Mouse (Mus musculus) forebrain, embryonic 15.5 days (tissue): Measurements from ENCODE around the gene Fchsd2. TPM values are rescaled to one million over a fixed set of nuclear protein-coding genes. Genes with fewer than 3 reads are reported as not detected.

Experiments
- ATAC-seq: fragments of 200-750 bp; cut with Nextera tagmentation; replicated peaks from 2 replicates; pipeline ENCODE4 v1.8.0; 2017; ENCODE audit warnings: mild to moderate bottlenecking, moderate TSS enrichment, moderate library complexity
- H3K27ac ChIP-seq: fragments of 300-500 bp; sonication (generic); replicated peaks from 2 replicates; pipeline ENCODE4 v1.5.1; 2015; ENCODE audit warnings: mild to moderate bottlenecking, inconsistent platforms
- H3K27me3 ChIP-seq: fragments of 300-500 bp; sonication (generic); 2 replicates; pipeline ENCODE4 v1.6.1; 2015; ENCODE audit warnings: inconsistent platforms
- H3K36me3 ChIP-seq: fragments of 300-500 bp; sonication (generic); 2 replicates; pipeline ENCODE4 v1.6.1; 2015; ENCODE audit warnings: mild to moderate bottlenecking, inconsistent platforms
- H3K4me1 ChIP-seq: fragments of 300-500 bp; sonication (generic); 2 replicates; pipeline ENCODE4 v1.6.1; 2015; ENCODE audit warnings: inconsistent platforms
- H3K4me2 ChIP-seq: fragments of 300-500 bp; sonication (generic); replicated peaks from 2 replicates; pipeline ENCODE4 v1.6.1; 2015; ENCODE audit warnings: mild to moderate bottlenecking, inconsistent platforms
- H3K4me3 ChIP-seq: fragments of 300-500 bp; sonication (generic); 2 replicates; pipeline ENCODE4 v1.5.1; 2015; ENCODE audit warnings: mild to moderate bottlenecking, inconsistent platforms
- H3K9ac ChIP-seq: fragments of 300-500 bp; sonication (generic); replicated peaks from 2 replicates; pipeline ENCODE4 v1.6.1; 2015; ENCODE audit warnings: mild to moderate bottlenecking, inconsistent platforms
- H3K9me3 ChIP-seq: fragments of 300-500 bp; sonication (generic); 2 replicates; pipeline ENCODE4 v1.6.1; 2016; ENCODE audit warnings: inconsistent platforms
- WGBS: fragments of 180-500 bp; shearing (Covaris S2); methylation state at CpG from one replicate; pipeline ENCODE4 v1.1.7; 2015; ENCODE audit warnings: mixed read lengths; 5-methylcytosine and 5-hydroxymethylcytosine counted together
- polyA plus RNA-seq: library from polyadenylated mRNA; unstranded; fragments of >200 nt; fragmentation: Nextera tagmentation; extraction: Ambion mirVana; gene quantifications from 2 replicates; pipeline ENCODE4 v1.2.1, GENCODE M21; 2015

The Fchsd2 gene
- polyA plus RNA-seq, 1 experiment from 2014 or later: 45.2 TPM

DNA sequence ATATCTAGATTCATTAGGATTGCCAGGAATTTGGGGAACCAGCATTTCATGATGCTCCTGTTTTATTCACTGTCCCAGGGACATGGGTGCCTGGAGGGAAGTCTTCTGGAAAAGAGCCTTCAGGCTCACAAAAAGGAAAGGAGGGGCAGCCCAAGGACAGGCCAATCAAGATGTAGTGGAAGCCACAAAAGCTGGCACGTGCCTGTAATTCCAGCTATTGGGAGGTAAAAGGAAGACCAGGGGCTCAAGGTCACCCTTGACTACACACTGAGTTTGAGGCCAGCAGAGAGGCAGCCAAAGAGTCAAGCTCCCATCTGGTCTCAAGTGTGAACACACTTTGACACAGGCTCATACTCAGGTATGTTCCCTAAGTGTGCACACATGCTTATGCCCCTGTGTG lies 202.8 kb downstream of the Fchsd2 start:
- 67% methylated on average over 1 of the region's 1 CpGs for WGBS
- H3K27ac ChIP-seq: no peak overlapping the region

DNA sequence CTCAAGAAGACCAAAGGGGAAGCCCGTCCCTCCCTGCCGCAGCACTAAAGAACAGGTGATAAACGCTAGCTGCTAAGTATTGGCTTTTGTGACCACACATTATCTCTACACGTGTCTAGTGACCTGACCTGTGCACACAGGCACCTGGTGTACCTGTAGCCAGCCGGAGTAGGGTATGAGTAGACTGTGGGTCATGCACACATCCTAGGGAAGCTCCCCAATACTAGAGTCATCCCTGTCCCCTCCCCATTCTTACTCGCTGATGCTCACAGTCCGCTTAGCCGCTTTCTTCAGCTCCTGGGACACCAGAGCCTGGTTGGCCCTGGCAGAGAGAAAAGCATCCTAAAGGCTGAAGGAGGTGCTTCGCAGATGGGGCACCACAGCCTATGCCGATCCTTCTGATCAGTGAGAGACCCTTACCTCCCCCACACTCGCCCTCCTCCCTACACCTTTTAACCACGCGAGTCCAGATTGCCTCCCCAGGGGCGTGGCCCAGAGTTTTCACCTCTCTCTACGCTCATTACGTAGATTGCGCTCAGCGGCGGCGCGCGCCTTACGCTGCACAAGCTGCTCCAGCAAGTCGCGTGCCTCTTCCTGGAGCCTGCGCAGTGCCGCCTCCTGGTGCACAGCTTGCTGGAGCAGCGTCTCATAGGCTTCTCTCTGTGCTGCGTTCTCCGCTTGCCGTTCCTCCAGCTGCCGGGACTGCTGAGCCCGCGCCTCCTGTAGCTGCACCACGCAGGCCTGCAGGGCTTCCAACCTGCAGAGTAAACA lies 203.8 kb downstream of the Fchsd2 start:
- 10% methylated on average over 35 of the region's 35 CpGs for WGBS
- Histone ChIP-seq H3K9me3 (no peaks in the 10 kb centered on the region), H3K4me1 (peaks cover 16% of the 10 kb centered on the region), H3K4me2 (peak overlapping the region; percentile 61), H3K36me3 (peaks cover 4% of the 10 kb centered on the region; the same call in 1 of the 2 replicates), H3K4me3 (peak overlapping the region; percentile 40), H3K27ac (peak overlapping the region; percentile 77), H3K27me3 (peaks cover 22% of the 10 kb centered on the region; the same call in 1 of the 2 replicates), H3K9ac (peak overlapping the region; percentile 66)
- ATAC-seq: peak; percentile 95

More for the DNA sequence above, 202.8 kb downstream of the Fchsd2 start:
- Histone ChIP-seq H3K4me3 (no peak overlapping the region), H3K9ac (no peak overlapping the region), H3K4me2 (no peak overlapping the region), H3K4me1 (peaks cover 11% of the 10 kb centered on the region), H3K9me3 (no peaks in the 10 kb centered on the region), H3K36me3 (peaks cover 7% of the 10 kb centered on the region; the same call in 1 of the 2 replicates), H3K27me3 (peaks cover 19% of the 10 kb centered on the region; the same call in 1 of the 2 replicates)
- no peak for ATAC-seq

DNA sequence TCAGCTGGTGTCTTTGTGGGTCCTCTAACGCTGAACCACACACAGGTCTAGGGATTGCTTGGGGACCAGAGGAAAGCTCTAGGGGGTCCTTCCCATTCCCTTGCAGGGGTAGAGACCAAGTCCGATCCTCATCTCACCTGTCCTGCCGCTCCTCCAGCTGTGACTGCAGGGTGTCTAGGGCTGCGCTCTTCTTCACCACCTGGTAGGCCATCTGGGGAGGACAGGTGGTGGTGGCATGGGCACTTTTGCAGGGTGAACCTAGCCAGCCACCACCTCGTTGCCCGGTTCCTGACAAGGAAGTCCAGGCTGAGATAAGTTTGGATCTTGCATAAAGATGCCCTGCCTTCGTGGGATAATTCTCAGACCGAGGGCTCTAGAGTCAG lies 204.4 kb downstream of the Fchsd2 start:
- Histone ChIP-seq H3K36me3 (no peaks in the 10 kb centered on the region), H3K9ac (peak overlapping the region; percentile 66), H3K4me1 (peaks cover 17% of the 10 kb centered on the region), H3K4me3 (peak overlapping the region; percentile 40), H3K4me2 (peak overlapping the region; percentile 61), H3K27ac (peak overlapping the region; percentile 77), H3K9me3 (no peaks in the 10 kb centered on the region), H3K27me3 (peaks cover 22% of the 10 kb centered on the region; the same call in 1 of the 2 replicates)
- 21% methylated on average over 8 of the region's 8 CpGs for WGBS
- no peak for ATAC-seq

DNA sequence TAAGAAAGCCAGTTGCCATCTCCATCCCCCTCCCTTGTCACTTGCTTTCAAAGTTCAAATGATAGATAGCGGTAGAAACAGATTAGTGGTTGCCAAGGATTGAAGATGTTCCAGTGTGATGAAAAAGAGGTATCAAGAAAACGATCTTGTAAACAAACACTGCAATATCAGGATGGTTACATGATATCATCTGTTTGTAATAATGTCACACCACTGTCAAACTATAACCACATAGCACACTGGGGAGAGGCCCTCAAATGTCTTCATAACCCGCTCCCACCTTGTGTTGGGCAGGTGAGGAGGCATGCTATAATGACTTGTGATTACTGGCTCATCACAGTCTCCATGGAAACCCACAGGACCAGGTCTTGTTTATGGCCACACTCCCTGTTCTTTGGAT lies 205.7 kb downstream of the Fchsd2 start:
- Histone ChIP-seq H3K4me2 (no peak overlapping the region), H3K36me3 (no peaks in the 10 kb centered on the region), H3K27me3 (peaks cover 22% of the 10 kb centered on the region; the same call in 1 of the 2 replicates), H3K9ac (no peak overlapping the region), H3K27ac (no peak overlapping the region), H3K4me1 (peaks cover 25% of the 10 kb centered on the region), H3K4me3 (no peak overlapping the region), H3K9me3 (no peaks in the 10 kb centered on the region)
- WGBS: 91% methylated on average over 3 of the region's 3 CpGs
- no peak for ATAC-seq

DNA sequence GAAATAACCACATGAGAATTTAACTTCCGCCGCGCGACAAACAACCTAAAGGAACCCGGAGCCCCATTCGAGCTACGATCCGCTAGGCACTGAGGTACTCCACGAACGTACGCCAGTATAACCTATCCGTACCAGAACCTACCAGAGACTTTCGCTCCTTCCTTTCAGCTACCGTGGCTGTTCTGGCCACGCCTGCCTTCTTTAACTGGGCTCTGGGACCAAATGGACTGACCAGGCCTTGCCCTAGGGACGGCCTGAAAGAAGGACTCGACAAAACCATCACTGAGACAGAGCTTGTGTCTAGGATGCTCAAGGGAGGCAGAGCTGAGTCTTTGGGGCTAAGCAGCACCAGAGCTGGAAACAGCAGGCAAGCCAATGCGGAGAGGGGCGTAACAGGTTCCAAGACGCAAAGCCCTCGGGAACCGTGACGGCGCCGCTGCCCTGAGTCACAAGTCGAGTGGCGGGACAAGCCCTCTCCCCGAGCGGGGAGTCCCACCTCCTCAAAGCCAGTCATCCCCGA lies 208.8 kb downstream of the Fchsd2 start:
- under 1% methylated on average over 30 of the region's 30 CpGs for WGBS
- peak overlapping the region; percentile 60 for H3K27ac ChIP-seq
- ATAC-seq: peak; percentile 24

DNA sequence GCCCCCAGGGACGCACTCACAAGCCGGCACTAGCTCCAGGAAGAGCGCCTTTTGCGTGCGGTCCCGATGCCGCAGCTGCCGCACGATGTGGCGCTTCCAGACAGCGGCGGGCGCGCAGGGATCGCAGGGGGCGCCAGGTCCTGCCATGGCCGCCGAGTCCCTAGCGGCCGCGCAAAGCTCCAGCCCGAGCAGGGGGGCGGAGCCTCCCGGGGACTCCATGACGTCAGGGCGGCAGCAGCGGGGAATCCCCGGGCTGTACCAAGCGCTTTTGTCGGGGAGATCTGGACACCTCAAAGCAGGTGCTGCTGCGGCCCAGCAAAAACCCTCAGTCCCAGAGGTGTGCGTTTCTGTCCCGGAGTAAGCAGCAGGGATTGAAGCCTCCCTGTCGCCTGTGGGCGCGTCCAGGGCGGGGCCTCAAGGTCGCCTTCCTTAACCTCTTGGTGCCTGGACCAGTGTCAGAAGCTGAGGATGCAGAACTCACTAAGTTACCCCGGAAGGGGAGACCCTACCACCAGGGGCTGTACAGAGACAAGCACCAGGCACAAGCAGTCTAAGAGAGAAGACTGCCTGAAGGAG lies 209.3 kb downstream of the Fchsd2 start, which contains the start of gene Atg16l2:
Atg16l2 (minus strand) TSS at position 371 of the 576 bp plus-strand sequence.
- H3K4me3 ChIP-seq: peak within 1 kb of the TSS; percentile 57
- H3K9ac ChIP-seq: peak within 1 kb of the TSS; percentile 50
- peak; percentile 94 for ATAC-seq
- H3K4me1 ChIP-seq: peaks cover 16% of the 10 kb centered on the region
- H3K9me3 ChIP-seq: no peaks in the 10 kb centered on the region
- peak within 1 kb of the TSS; percentile 80 for H3K4me2 ChIP-seq
- peaks cover 22% of the 10 kb centered on the region; the same call in 1 of the 2 replicates for H3K27me3 ChIP-seq
- peak within 1 kb of the TSS; percentile 60 for H3K27ac ChIP-seq
- H3K36me3 ChIP-seq: no peaks in the 10 kb centered on the region
- 0% methylated on average over 39 of the region's 39 CpGs for WGBS

More for the DNA sequence above, 208.8 kb downstream of the Fchsd2 start:
- peak overlapping the region; percentile 80 for H3K4me2 ChIP-seq
- no peaks in the 10 kb centered on the region for H3K9me3 ChIP-seq
- H3K9ac ChIP-seq: peak overlapping the region; percentile 50
- no peaks in the 10 kb centered on the region for H3K36me3 ChIP-seq
- H3K4me3 ChIP-seq: peak overlapping the region; percentile 57
- H3K27me3 ChIP-seq: peaks cover 22% of the 10 kb centered on the region; the same call in 1 of the 2 replicates
- peaks cover 20% of the 10 kb centered on the region for H3K4me1 ChIP-seq

DNA sequence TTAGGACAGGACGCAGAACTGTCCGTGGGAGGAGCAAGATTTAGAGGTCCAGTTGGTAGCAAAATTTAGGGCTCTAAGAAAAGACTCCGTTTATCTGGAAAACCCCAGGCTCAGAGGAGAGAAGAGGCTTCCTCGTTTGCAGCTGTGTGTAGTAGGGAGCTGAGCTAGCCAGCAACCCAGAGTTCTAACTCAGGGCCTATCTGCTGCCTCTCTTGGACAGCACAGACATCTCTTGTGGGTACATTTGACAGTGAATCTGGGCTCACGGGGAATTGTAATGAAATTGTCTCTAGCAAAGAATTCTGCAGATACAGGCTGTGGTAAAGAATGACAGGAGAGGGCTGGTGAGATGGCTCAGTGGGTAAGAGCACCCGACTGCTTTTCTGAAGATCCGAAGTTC lies 210.0 kb downstream of the Fchsd2 start:
- peak overlapping the region; percentile 60 for H3K27ac ChIP-seq
- H3K4me2 ChIP-seq: peak overlapping the region; percentile 80
- WGBS: 19% methylated on average over 7 of the region's 7 CpGs
- H3K27me3 ChIP-seq: peaks cover 19% of the 10 kb centered on the region; the same call in 1 of the 2 replicates
- H3K9me3 ChIP-seq: no peaks in the 10 kb centered on the region
- peaks cover 13% of the 10 kb centered on the region for H3K4me1 ChIP-seq
- H3K36me3 ChIP-seq: no peaks in the 10 kb centered on the region
- peak overlapping the region; percentile 57 for H3K4me3 ChIP-seq
- peak overlapping the region; percentile 50; the same call in 1 of the 2 replicates for H3K9ac ChIP-seq
- ATAC-seq: no peak

DNA sequence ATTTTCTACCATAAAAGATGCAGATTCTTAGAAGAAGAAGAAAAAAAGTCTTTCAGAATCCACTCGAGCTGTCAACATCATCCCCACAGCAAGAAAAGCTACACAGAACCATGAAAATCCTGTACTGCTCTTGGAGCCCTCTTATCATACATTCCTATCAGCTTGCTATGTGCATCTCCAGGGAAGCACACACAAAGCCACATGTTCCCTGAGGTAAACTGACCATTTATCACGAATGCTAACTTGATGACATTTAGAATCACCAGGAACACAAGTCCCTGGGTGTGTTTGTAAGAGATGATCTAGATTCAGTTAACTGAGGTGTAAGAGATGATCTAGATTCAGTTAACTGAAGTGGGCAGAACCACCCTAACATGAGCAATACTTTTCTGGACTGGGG lies 214.2 kb downstream of the Fchsd2 start:
- ATAC-seq: no peak
- Histone ChIP-seq H3K27me3 (no peaks in the 10 kb centered on the region), H3K4me3 (no peak overlapping the region)

DNA sequence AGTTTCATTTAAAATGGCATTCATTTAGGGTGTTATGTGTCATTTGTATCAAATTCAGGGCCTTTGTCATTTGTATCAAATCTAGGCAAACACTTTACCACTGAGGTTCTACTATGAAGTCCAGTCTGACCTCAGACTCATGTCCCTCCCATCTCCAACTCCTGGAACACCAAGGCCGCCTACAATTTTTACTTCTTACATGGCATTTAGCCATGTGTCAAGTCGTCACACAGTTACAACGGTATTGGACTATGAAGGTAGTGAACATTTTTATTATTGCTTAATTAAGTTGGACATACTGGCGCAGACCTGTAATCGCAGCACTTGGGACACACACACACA lies 217.3 kb downstream of the Fchsd2 start:
- 32% methylated on average over 5 of the region's 5 CpGs for WGBS
- no peaks in the 10 kb centered on the region for H3K27me3 ChIP-seq
- H3K4me1 ChIP-seq: peaks cover 6% of the 10 kb centered on the region; the same call in 1 of the 2 replicates
- peak overlapping the region; percentile 63 for H3K4me2 ChIP-seq
- no peaks in the 10 kb centered on the region for H3K9me3 ChIP-seq
- H3K4me3 ChIP-seq: peak overlapping the region; percentile 85
- peak overlapping the region; percentile 92 for H3K27ac ChIP-seq
- ATAC-seq: no peak
- no peaks in the 10 kb centered on the region for H3K36me3 ChIP-seq
- peak overlapping the region; percentile 66; the same call in 1 of the 2 replicates for H3K9ac ChIP-seq

More for the DNA sequence above, 214.2 kb downstream of the Fchsd2 start:
- WGBS: 54% methylated on average over 2 of the region's 2 CpGs
- Histone ChIP-seq H3K9me3 (no peaks in the 10 kb centered on the region), H3K4me1 (peaks cover 13% of the 10 kb centered on the region), H3K27ac (no peak overlapping the region), H3K36me3 (no peaks in the 10 kb centered on the region), H3K9ac (no peak overlapping the region), H3K4me2 (no peak overlapping the region)

DNA sequence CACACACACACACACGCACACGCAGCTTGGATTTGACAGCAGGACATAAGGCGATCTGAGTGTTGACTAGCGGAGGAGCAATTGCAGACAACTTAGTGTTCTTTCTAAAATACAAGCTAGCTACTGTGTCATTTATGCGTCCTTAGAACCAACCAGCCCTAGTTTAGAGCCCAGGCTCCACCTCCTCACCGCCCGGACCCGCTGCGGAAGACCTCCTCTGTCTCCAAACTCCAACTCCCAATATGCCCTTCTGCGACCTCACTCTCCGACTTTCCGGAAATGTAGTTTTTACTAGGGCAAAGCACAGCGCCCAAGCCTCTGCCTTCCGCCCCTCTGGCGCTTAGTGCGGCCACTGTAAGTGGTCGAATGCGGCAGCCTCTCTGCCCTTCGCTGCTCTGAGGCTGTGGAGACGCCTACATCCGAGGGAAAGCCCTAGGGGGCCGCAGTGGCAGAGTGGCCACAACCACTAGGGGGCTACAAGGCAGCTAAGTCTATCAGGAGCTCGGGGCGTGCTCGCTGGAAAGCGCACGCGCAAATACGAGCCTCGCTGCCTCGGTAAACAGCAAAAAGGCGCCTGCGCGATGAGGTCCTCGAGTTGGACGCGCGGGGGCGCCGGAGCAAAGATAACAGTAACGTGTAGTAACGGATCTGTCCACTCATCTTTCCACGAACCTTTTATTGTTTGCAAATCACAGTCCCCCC lies 217.8 kb downstream of the Fchsd2 start:
- H3K9ac ChIP-seq: peak overlapping the region; percentile 66
- peak overlapping the region; percentile 92 for H3K27ac ChIP-seq
- peak; percentile 96 for ATAC-seq
- H3K27me3 ChIP-seq: no peaks in the 10 kb centered on the region
- peak overlapping the region; percentile 85 for H3K4me3 ChIP-seq
- 1% methylated on average over 43 of the region's 43 CpGs for WGBS
- no peaks in the 10 kb centered on the region for H3K9me3 ChIP-seq
- peak overlapping the region; percentile 63 for H3K4me2 ChIP-seq
- H3K36me3 ChIP-seq: no peaks in the 10 kb centered on the region
- H3K4me1 ChIP-seq: peaks cover 6% of the 10 kb centered on the region; the same call in 1 of the 2 replicates

DNA sequence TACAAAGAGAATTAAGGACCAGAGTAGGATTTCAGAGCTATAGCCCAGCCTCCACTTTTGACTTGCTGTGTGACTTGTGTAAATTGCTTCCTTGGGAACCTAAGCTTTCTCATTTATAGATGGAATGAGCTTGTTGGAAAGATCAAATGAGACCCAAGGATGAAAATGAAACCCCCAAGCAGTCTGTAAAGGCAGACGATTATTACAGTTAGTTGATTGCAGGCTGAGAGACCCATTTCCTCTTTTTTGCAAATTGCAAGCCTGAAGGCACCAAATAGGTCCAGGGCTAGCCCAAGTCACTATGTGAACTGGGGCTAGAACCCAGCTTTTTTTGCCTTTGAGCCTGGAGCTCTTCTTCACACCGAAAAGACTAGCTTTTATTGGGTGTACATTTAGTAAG lies 218.4 kb downstream of the Fchsd2 start:
- Histone ChIP-seq H3K4me1 (peaks cover 6% of the 10 kb centered on the region; the same call in 1 of the 2 replicates), H3K9me3 (no peaks in the 10 kb centered on the region), H3K27me3 (no peaks in the 10 kb centered on the region), H3K4me2 (peak overlapping the region; percentile 63), H3K4me3 (peak overlapping the region; percentile 85), H3K27ac (peak overlapping the region; percentile 92; the same call in 1 of the 2 replicates), H3K9ac (peak overlapping the region; percentile 29), H3K36me3 (no peaks in the 10 kb centered on the region)
- WGBS: 31% methylated on average over 2 of the region's 2 CpGs
- no peak for ATAC-seq
